Mouse (Mus musculus): ENCODE results near the gene Casp9. TPM values are rescaled to one million over a fixed set of nuclear protein-coding genes. Genes with fewer than 3 reads are reported as not detected.

Casp9 gene
- total RNA-seq (2014; fragmentation: Nextera tagmentation) (16.3 and 18.7 TPM in 2 replicates), total RNA-seq (2017) (25.7 and 30.1 TPM in 2 replicates), polyA plus RNA-seq (2012) (21.7 and 26.1 TPM in 2 replicates)

GRCm38 (mm10) chr4:141793282-141794151 lies at the start of gene Casp9:
TSS of gene Casp9 (plus strand) at chr4:141793612.
- no peaks in the 10 kb centered on the region for H3K9me3 ChIP-seq (replicated peaks)
- TF ChIP-seq GATA2 (IDR thresholded peaks at IDR 0.05; ENCODE audit: borderline replicate concordance, low read depth, low read length) (no peak), GATA1 (IDR thresholded peaks at IDR 0.05; ENCODE audit: borderline replicate concordance, low read length) (no peak), TAL1 (conservative IDR thresholded peaks at IDR 0.05; ENCODE audit: low read depth, low read length) (no peak; the same call in 1 of the 2 replicates), POLR2AphosphoS5 (IDR thresholded peaks at IDR 0.05; ENCODE audit: insufficient replicate concordance, low read depth, low read length) (no peak), CTCF (IDR thresholded peaks at IDR 0.05; ENCODE audit: low read depth, low read length) (no peak)
- peaks cover 36% of the 10 kb centered on the region for H3K36me3 ChIP-seq (replicated peaks)
- no peaks in the 10 kb centered on the region for H3K27me3 ChIP-seq (ENCODE audit: insufficient read depth, low read length)
- peak within 1 kb of the TSS; percentile 81 for H3K4me3 ChIP-seq (ENCODE audit: low read depth, low read length)
- ATAC-seq (ENCODE audit: extremely low read depth, insufficient number of reproducible peaks, low FRiP score, poor library complexity, severe bottlenecking) (peak; percentile 76), DNase-seq (ENCODE audit: low spot score) (peak; percentile 88)
- H3K4me1 ChIP-seq (ENCODE audit: insufficient read depth, low read depth, low read length), result peaks cover 57% of the 10 kb centered on the region

GRCm38 (mm10) chr4:141746578-141747346 lies 46.6 kb upstream of the Casp9 start, which contains the start of gene Agmat:
TSS of gene Agmat (plus strand) at chr4:141746672.
- Histone ChIP-seq H3K9me3 (replicated peaks) (no peaks in the 10 kb centered on the region), H3K4me3 (ENCODE audit: low read depth, low read length) (no peak within 1 kb of the TSS), H3K36me3 (replicated peaks) (no peaks in the 10 kb centered on the region), H3K27me3 (ENCODE audit: insufficient read depth, low read length) (no peaks in the 10 kb centered on the region), H3K4me1 (ENCODE audit: insufficient read depth, low read depth, low read length) (peaks cover 37% of the 10 kb centered on the region)
- ATAC-seq (ENCODE audit: extremely low read depth, insufficient number of reproducible peaks, low FRiP score, poor library complexity, severe bottlenecking), result no peak
- TF ChIP-seq POLR2AphosphoS5 (IDR thresholded peaks at IDR 0.05; ENCODE audit: insufficient replicate concordance, low read depth, low read length) (no peak), CTCF (IDR thresholded peaks at IDR 0.05; ENCODE audit: low read depth, low read length) (no peak)
- DNase-seq (ENCODE audit: low spot score), result no peak

- no peaks in the 10 kb centered on the region for H3K36me3 ChIP-seq (replicated peaks)
- peaks cover 45% of the 10 kb centered on the region for H3K4me1 ChIP-seq (ENCODE audit: insufficient read depth, low read depth, low read length)
- ATAC-seq (ENCODE audit: extremely low read depth, insufficient number of reproducible peaks, low FRiP score, poor library complexity, severe bottlenecking) (no peak), DNase-seq (ENCODE audit: low spot score) (no peak)
- H3K27me3 ChIP-seq (ENCODE audit: insufficient read depth, low read length), result no peaks in the 10 kb centered on the region
- H3K9me3 ChIP-seq (replicated peaks), result no peaks in the 10 kb centered on the region
- TF ChIP-seq POLR2AphosphoS5 (IDR thresholded peaks at IDR 0.05; ENCODE audit: insufficient replicate concordance, low read depth, low read length), result no peak
- no peak overlapping the region for H3K4me3 ChIP-seq (ENCODE audit: low read depth, low read length)
These were observed 43.9 kb upstream of the Casp9 start for GRCm38 (mm10) chr4:141749557-141749956.

GRCm38 (mm10) chr4:141750826-141751225 lies 42.6 kb upstream of the Casp9 start:
- Histone ChIP-seq H3K9me3 (replicated peaks) (no peaks in the 10 kb centered on the region), H3K4me1 (ENCODE audit: insufficient read depth, low read depth, low read length) (peaks cover 52% of the 10 kb centered on the region), H3K27me3 (ENCODE audit: insufficient read depth, low read length) (no peaks in the 10 kb centered on the region), H3K4me3 (ENCODE audit: low read depth, low read length) (peak overlapping the region; percentile 55; the same call in 1 of the 2 replicates), H3K36me3 (replicated peaks) (no peaks in the 10 kb centered on the region)
- no peak for TF ChIP-seq POLR2AphosphoS5 (IDR thresholded peaks at IDR 0.05; ENCODE audit: insufficient replicate concordance, low read depth, low read length)
- TF ChIP-seq TAL1 (conservative IDR thresholded peaks at IDR 0.05; ENCODE audit: low read depth, low read length), result no peak
- TF ChIP-seq CTCF (IDR thresholded peaks at IDR 0.05; ENCODE audit: low read depth, low read length), result no peak
- no peak for TF ChIP-seq GATA2 (IDR thresholded peaks at IDR 0.05; ENCODE audit: borderline replicate concordance, low read depth, low read length)
- DNase-seq (ENCODE audit: low spot score) (no peak), ATAC-seq (ENCODE audit: extremely low read depth, insufficient number of reproducible peaks, low FRiP score, poor library complexity, severe bottlenecking) (no peak)

GRCm38 (mm10) chr4:141751419-141752075 lies 41.9 kb upstream of the Casp9 start:
- Histone ChIP-seq H3K4me1 (ENCODE audit: insufficient read depth, low read depth, low read length) (peaks cover 53% of the 10 kb centered on the region), H3K4me3 (ENCODE audit: low read depth, low read length) (peak overlapping the region; percentile 57; the same call in 1 of the 2 replicates), H3K36me3 (replicated peaks) (no peaks in the 10 kb centered on the region), H3K9me3 (replicated peaks) (no peaks in the 10 kb centered on the region), H3K27me3 (ENCODE audit: insufficient read depth, low read length) (no peaks in the 10 kb centered on the region)
- DNase-seq (ENCODE audit: low spot score) (peak; percentile 59), ATAC-seq (ENCODE audit: extremely low read depth, insufficient number of reproducible peaks, low FRiP score, poor library complexity, severe bottlenecking) (peak; percentile 77)
- no peak for TF ChIP-seq GATA1 (IDR thresholded peaks at IDR 0.05; ENCODE audit: borderline replicate concordance, low read length)
- peak; percentile 59; the same call in 1 of the 2 replicates for TF ChIP-seq TAL1 (conservative IDR thresholded peaks at IDR 0.05; ENCODE audit: low read depth, low read length)

- Histone ChIP-seq H3K4me1 (ENCODE audit: insufficient read depth, low read depth, low read length) (peaks cover 50% of the 10 kb centered on the region), H3K27me3 (ENCODE audit: insufficient read depth, low read length) (no peaks in the 10 kb centered on the region), H3K36me3 (replicated peaks) (no peaks in the 10 kb centered on the region), H3K9me3 (replicated peaks) (no peaks in the 10 kb centered on the region), H3K4me3 (ENCODE audit: low read depth, low read length) (peak overlapping the region; percentile 57; the same call in 1 of the 2 replicates)
- TF ChIP-seq GATA2 (IDR thresholded peaks at IDR 0.05; ENCODE audit: borderline replicate concordance, low read depth, low read length) (no peak), CTCF (IDR thresholded peaks at IDR 0.05; ENCODE audit: low read depth, low read length) (no peak), GATA1 (IDR thresholded peaks at IDR 0.05; ENCODE audit: borderline replicate concordance, low read length) (no peak), TAL1 (conservative IDR thresholded peaks at IDR 0.05; ENCODE audit: low read depth, low read length) (peak; percentile 78), POLR2AphosphoS5 (IDR thresholded peaks at IDR 0.05; ENCODE audit: insufficient replicate concordance, low read depth, low read length) (no peak)
- peak; percentile 79 for ATAC-seq (ENCODE audit: extremely low read depth, insufficient number of reproducible peaks, low FRiP score, poor library complexity, severe bottlenecking)
- DNase-seq (ENCODE audit: low spot score), result peak; percentile 87
These were observed 41.4 kb upstream of the Casp9 start for GRCm38 (mm10) chr4:141752076-141752421.
